Mouse (Mus musculus): Measurements from ENCODE around the gene Amfr.

The Amfr gene

GRCm38 (mm10) chr8:93933288-93933687, 79.4 kb downstream of the Amfr start:
- DNase-seq (ENCODE audit: low spot score in 2 of 2) = no peak

GRCm38 (mm10) chr8:93932873-93933272, 79.8 kb downstream of the Amfr start:
- DNase-seq (ENCODE audit: low spot score in 2 of 2) = peak; percentile 82 to 89

GRCm38 (mm10) chr8:93931336-93931735, 81.3 kb downstream of the Amfr start:
- no peak for DNase-seq (ENCODE audit: low spot score in 2 of 2)

- DNase-seq (ENCODE audit: low spot score in 2 of 2) = no peak
Measured at GRCm38 (mm10) chr8:93929233-93929632, 83.4 kb downstream of the Amfr start.

DNA sequence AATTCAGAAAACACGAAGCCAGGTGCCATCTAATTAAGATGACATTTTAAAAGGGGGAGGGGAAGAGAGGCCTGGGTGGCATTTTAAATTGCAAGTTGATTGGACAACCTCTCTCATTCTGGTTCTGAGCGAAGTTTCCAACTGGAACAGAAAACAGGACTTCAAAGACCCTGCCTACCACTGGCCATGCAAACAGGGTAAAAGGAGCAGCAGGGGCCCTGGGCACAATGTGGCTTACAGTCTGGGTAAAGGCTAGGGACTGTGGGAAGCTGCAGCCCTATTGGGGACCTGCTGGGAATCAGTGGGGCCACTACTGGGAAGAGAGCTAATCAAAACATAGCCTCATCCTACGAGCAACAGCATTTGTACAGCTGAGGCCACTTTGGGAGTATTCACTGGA, 87.1 kb downstream of the Amfr start:
- no peak for DNase-seq (ENCODE audit: low spot score in 2 of 2)

DNA sequence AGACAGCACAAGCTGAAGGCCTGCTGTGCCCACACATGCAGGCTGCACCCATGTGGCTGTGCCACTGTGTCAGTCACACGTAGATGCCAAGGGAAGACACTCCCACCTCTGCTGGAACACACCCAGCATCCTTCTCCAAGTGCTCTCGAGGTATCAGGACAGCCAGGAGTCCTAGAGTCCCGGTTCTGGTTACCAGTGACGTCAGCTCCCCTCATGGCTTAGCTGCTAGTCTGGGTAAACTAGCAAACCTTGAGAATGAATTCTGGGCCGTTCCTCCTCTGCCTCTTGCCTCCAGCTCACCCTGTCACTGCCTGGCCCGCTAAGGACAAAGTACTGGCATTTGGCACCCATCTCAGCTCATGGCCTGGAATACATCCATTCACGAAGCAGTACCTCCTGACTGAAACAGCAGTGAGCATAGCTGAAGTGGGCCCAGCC, 88.7 kb downstream of the Amfr start:
- DNase-seq (ENCODE audit: low spot score in 2 of 2) = peak; percentile 79 to 87

All from right cerebral cortex, adult 2 months (tissue).